Mouse (Mus musculus) CD8-positive naive resting alpha-beta T cell, adult 57 days (primary cell): ENCODE results near the gene Pccb. TPM values are rescaled to one million over a fixed set of nuclear protein-coding genes. Genes with fewer than 3 reads are reported as not detected.

Experiments used
- total RNA-seq: library from RNA; stranded (reverse); gene quantifications from one replicate; pipeline ENCODE4 v1.2.4, GENCODE M21; 2023

The Pccb gene
- 18.8 TPM for total RNA-seq

GRCm38 (mm10) chr9:101034448-101035098 lies at the start of gene Pccb:
TSS of gene Pccb (minus strand) at chr9:101034898.

GRCm38 (mm10) chr9:101073987-101074331 lies 39.3 kb upstream of the Pccb start, which contains the start of gene Msl2:
TSS of gene Msl2 (plus strand) at chr9:101074101.

Other genes starting within 250 kb of the Pccb start
- 129 TPM for gene Msl2, start 39.2 kb upstream of the Pccb start, total RNA-seq
- gene Ppp2r3a, start 216.9 kb upstream of the Pccb start, total RNA-seq = 2.9 TPM